Mouse (Mus musculus): ENCODE data around the gene Tuba1c.

DNA sequence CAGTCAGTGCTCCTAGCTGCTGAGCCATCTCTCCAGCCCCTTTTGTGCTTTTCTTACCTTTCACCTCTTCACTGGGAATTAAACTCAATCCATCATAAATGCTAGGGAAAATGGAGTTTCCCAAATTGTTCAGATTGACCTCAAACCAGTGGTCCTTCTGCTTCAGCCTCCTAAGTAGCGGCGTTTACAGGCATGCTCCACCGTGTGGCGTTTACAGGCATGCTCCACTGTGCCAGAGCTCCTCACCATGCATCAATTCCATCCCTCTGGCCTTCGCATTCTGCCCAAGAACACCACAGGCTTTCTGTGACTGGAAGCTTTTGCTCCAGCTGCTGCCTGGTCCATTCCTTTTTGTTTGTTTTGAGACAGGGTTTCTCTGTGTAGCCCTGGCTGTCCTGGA is 2.6 kb upstream of the Tuba1c start:
- no peak for TF ChIP-seq POLR2A (IDR thresholded peaks at IDR 0.05; ENCODE audit: borderline replicate concordance, low read depth, low read length)
- TF ChIP-seq CTCF (IDR thresholded peaks at IDR 0.05; ENCODE audit: low read depth, low read length): no peak
